Mouse (Mus musculus): ENCODE results near the gene Smarcd3.

- TF ChIP-seq POLR2AphosphoS2 (IDR thresholded peaks at IDR 0.05; ENCODE audit: low read length) (no peak), NELFE (IDR thresholded peaks at IDR 0.05; ENCODE audit: low read depth, low read length) (no peak), RAD21 (IDR thresholded peaks at IDR 0.05; ENCODE audit: low read depth, low read length) (no peak), POLR2A (IDR thresholded peaks at IDR 0.05; ENCODE audit: control insufficient read depth in 1 of 2, insufficient read depth in 1 of 2, low read depth in 1 of 2, low read length in 2 of 2, poor library complexity in 1 of 2) (no peak), EP300 (IDR thresholded peaks at IDR 0.05; ENCODE audit: low read depth in 1 of 2, low read length in 2 of 2) (no peak), USF1 (IDR thresholded peaks at IDR 0.05; ENCODE audit: low read depth, low read length) (no peak), CTCF (IDR thresholded peaks at IDR 0.05 in 2 of 3, conservative IDR thresholded peaks at IDR 0.05 in 1 of 3; ENCODE audit: control insufficient read depth in 1 of 3, insufficient read depth in 1 of 3, low read depth in 2 of 3, low read length in 3 of 3, poor library complexity in 1 of 3, severe bottlenecking in 1 of 3) (no peak), CHD1 (IDR thresholded peaks at IDR 0.05; ENCODE audit: low read depth, low read length) (no peak), ETS1 (IDR thresholded peaks at IDR 0.05; ENCODE audit: low read depth, low read length) (no peak), USF2 (IDR thresholded peaks at IDR 0.05; ENCODE audit: borderline replicate concordance in 1 of 2, insufficient read depth in 1 of 2, low read depth in 1 of 2, low read length in 2 of 2) (no peak), ZC3H11A (IDR thresholded peaks at IDR 0.05; ENCODE audit: low read depth, low read length) (no peak), MYC (IDR thresholded peaks at IDR 0.05; ENCODE audit: low read depth, low read length) (no peak)
Measured at GRCm38 (mm10) chr5:24635526-24636141, 11.4 kb upstream of the Smarcd3 start.

All from MEL (cell line).